Mouse (Mus musculus) erythroblast, embryonic 14.5 days (primary cell): Measurements from ENCODE around the gene Kif1b.

ENCODE experiments used
- GATA1 ChIP-seq: IDR thresholded peaks from 2 replicates; pipeline ENCODE4 v1.6.1; 2012; ENCODE audit warnings: low read length, inconsistent platforms, mixed read lengths
- TAL1 ChIP-seq: IDR thresholded peaks from 3 replicates; pipeline ENCODE4 v1.6.1; 2012; ENCODE audit warnings: low read length, inconsistent platforms, mixed read lengths

GRCm38 (mm10) chr4:149348963-149349362 lies 41.5 kb upstream of the Kif1b start:
- TF ChIP-seq TAL1, result no peak
- TF ChIP-seq GATA1, result no peak
